Mouse (Mus musculus): ENCODE results near the gene Adam19. TPM values are rescaled to one million over a fixed set of nuclear protein-coding genes. Genes with fewer than 3 reads are reported as not detected.

Adam19 gene
- polyA plus RNA-seq, 3 experiments from 2014 or later: 70.9 to 111 (median 101) TPM

DNA sequence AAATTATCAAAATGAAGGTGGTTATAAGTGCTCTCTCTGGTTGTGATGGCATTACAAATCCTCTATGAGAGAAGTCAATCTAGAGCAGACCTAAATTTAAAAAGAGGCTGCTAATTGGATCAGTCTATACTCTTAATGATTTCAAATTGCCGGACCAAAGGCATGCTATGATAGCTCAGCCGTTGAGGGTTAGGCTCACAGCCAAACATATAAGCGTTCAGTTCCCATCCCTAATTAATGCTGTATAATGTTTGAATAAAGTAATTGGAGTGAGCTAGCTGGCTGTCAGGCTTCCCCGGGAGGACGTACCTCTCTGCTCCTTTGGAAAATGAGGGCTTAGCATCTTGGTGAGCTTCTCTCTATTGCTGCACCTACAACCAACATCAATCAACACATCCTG is 53.4 kb downstream of the Adam19 start:
- no peak for ATAC-seq

DNA sequence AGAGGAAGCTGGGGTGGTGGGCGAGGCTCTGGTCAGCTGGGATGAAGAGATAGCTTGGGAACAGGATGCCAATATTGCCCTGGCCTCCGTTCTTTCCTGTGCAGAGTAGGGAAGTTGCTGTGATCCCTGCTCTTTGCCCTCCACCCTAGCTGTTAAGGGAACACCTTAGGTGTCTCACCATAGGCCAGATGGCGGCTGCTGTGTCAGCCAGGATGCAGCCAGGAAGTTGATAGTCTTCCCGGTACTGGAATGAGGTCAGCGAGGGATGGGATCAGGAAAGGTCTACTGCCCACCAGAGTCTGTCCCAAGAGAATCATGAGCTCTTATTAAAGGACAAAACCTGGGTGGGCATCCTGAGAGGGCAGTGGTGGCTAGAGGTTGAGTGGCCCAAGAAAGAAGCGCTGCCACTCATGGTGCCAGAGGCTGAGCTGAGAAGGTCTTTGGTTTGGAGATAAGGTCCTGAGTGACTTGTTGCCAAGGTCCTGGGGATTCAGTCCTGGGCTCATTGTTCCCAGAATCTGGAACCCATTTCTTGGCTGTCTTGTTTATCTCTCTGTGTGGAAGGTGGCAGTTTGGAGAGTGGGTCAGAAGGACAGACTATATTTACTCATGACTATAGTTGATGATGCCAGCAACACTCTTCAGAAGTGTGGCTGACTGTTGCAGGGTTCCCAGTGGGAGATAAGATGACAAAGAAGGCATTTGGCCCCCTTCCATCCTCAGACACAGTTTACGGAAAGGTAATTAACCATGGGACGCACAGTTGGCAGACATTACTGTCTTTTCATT is 54.6 kb downstream of the Adam19 start:
- no peak for ATAC-seq

DNA sequence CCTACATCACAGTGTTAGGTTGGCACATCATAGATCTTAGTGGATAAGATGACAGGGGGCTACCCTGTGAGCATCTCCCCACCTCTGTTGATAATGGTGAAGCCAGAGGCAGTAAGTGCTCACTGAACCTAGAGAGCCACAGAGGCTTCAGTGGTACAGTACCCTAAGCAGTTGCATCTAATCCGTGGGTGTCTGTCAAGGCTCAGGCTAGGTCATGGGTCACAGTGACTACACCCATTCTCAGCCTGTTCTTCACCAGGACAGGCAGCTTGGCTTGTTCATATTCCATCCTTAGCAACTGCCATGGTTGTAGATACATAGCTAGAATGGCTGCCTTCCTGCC is 55.1 kb downstream of the Adam19 start:
- no peak for ATAC-seq

DNA sequence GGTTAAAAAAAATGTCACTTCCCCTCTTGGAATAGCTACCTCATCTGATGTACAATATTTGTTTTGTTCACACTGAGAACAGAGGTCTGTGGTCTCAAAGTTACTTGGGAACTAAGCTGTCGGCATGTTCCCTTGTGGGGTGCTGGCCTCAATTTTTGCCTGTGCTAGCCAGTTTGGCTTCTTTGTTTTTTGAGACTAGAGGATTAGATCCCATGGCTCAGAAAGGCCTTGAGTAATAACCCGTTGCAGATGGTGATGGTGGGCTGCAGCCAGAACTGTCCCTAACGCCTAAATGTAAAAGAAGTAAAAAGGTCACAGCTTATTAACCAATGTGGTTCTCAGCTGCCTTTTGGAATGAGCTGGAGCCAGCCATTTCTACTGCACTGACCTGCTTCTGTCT is 57.4 kb downstream of the Adam19 start:
- no peak for ATAC-seq

DNA sequence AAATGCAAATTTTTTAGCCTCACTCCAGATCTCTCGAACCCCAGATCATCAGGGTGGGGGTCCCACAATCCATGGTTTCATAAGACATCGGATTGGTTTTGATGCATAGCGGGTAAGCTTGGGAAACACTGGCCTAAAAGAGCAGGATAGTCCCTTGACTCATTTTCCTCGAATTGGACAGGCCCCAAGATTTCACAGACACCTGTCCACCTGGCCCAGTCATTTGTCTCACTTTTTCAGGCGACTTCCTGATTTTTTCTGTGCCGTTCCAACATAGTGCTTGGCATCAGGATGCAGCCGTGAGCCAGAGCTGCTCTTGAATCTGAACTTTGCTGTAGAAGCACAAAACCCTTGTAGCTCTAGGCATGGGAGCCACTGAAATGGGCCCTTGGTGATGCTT is 58.4 kb downstream of the Adam19 start:
- no peak for ATAC-seq

DNA sequence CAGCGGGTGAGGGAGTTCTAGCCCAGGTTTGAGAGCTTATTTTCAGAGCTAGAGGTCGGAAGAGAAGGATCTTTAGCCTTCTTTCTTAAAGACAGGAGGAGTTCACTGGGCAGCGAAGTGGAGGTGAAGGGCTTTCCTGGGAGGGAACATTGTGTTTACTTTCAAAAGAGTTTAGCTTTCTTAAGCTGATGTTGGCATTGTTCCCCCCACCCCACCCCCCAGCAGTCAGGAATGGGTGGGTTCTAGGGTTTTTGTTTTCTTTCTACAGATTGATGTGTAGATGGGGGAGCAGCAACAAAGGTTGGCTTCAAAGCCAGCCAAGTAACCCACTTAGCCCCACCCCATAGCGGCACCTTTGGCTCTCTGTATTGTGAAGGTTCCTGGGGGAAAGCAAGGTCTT is 59.2 kb downstream of the Adam19 start:
- no peak for ATAC-seq

DNA sequence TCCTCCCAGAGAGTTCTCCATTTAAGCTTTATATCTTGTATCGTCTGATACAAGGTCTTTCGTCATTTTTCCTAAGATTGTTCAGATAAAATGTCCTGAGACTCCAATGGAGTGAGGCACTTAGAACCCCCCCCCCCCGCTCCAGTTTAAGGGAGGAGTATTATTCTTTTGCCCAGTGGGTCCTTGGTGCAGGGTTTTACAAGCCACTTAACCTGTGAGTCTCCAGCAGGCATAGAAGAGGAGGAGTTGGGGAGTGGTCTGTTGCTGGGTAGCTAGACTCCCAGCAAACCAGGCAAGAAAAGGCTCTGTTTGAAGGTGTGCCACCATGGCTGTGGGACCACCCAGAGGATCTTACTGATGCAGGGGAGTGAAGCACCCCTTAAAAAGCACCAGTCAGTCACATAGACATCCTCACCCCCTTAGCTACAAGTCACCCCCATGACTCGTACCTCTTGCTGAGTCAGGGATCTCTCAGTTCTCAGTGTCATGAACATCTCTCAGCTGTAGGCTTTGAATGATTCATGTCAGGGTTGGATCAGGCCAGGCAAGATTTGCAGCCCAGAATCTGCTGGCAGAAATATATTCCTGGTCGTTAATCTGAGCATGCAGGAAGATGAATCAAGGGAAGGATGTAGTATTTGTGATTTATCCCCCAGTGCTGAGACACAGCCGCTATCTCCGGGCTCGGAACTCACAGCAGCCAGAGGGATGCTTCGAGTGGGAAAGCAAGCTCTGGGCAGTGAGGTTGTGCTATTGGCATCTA is 59.8 kb downstream of the Adam19 start:
- ATAC-seq: no peak

DNA sequence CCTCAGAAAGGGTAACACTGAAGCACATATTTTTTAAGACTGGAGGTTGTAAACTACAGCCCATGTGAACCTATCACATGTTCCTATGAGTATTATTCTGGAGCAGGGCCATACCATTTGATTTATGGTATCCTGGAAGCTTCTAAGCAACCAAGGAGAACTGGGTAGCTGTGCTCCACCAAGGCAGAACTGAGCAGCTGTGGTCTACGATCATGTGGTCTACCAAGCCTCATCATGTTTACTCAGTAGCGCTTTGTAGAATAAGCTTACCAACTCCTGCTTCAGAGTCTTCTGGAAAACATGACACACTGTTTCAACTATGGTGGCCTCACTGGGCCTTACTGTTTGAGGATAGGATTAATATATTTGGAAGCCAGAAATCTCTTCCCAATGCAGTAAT is 60.7 kb downstream of the Adam19 start:
- no peak for ATAC-seq

DNA sequence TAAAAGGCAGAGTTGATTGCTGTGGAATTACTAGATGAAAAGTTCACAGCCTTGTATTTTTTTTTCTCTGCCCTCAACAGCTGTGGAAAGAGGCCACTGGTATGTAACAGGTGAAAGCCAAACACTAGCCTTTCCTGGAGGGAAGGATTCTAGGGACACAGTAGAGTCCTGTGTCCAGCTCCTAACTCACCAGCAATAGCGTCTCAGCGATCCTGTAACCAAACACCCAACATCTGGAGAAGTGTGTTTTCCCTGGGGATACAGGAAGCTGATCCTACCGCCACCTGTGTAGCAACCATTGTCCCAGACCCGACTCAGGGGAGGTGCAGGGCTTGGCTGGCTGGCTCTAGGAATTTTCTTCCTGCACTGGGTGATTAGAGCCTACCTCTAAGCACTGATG is 63.8 kb downstream of the Adam19 start:
- ATAC-seq: no peak

DNA sequence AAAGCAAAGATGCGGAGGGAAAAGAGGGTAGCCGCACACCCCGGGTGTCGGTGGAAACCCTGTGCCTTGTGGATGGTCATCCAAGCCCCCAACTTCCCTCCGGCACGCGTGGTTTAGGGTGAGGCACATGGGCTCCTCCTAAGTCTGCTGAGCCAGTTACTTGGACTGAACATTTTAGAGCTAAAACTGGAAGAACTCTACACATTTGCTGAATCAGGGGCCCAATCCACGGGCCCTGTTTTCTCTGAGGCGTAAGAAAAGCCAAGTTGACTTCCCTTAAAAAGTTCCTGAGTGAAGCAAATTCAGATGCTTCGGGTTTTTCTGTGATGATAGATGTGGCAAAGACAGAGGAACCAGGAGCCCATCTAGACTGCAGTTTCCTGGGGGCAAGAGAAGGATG is 64.3 kb downstream of the Adam19 start:
- no peak for ATAC-seq

DNA sequence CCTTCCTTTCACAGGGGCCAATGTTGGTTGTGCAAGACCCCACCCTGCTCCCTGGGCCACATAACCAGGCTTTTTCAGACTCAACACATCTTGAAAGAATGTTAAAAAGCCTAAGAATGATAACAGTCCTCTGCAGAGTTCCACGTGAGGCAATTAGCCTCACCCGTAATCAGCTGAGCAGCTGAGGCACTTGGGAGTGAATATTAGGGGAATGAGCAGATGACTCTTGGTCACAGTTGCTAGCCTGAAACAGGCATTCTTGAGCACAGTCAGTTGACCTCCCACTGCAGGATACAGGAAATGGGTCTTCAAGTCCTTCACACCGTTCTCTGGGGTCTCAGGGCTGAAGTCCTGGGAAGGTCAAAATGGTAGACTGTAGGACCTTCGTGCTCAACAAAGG is 65.9 kb downstream of the Adam19 start:
- ATAC-seq: no peak

DNA sequence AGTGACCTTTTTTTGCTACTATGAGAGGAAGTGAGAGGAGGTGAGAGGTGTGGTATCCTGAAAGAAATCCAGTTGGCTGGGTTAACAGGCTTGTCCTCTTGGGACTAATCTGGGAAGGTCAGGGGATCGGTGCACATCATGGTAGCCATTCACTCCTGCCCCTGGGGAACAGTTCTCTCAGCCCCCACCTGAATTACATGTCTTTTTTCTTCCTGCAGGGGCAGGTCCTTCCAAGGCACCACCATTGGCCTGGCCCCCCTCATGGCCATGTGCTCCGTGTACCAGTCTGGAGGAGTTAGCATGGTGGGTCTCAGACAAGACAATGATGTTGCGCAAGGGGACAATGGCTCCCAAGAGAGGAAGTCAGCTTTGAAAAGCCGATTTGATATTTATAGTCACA is 67.1 kb downstream of the Adam19 start:
- ATAC-seq: no peak

DNA sequence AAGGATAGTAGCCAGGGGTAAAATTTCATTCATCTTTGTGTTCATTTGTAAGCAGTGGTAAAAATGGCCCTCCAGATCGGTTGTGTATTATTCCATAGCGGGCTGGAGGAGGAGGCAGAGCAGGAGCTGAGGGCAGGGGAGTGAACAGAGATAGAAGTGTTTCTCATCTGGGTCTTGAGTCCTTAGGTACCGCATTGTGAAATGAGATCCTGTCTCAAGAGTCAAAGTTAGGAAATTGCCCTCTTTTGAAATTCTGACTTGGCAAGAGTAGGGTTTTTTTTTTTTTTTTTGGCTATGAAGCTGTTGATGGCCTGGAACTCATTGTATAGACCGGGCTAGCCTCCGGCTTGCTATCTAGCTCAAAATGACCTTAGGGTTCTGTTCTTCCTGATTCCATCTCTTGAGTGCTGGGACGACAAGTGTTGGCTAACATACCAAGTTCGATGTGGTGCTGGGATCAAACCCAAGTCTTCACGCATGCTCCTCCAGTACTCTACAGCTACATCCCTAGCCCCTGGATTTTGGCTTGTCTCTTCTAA is 67.6 kb downstream of the Adam19 start:
- ATAC-seq: no peak

DNA sequence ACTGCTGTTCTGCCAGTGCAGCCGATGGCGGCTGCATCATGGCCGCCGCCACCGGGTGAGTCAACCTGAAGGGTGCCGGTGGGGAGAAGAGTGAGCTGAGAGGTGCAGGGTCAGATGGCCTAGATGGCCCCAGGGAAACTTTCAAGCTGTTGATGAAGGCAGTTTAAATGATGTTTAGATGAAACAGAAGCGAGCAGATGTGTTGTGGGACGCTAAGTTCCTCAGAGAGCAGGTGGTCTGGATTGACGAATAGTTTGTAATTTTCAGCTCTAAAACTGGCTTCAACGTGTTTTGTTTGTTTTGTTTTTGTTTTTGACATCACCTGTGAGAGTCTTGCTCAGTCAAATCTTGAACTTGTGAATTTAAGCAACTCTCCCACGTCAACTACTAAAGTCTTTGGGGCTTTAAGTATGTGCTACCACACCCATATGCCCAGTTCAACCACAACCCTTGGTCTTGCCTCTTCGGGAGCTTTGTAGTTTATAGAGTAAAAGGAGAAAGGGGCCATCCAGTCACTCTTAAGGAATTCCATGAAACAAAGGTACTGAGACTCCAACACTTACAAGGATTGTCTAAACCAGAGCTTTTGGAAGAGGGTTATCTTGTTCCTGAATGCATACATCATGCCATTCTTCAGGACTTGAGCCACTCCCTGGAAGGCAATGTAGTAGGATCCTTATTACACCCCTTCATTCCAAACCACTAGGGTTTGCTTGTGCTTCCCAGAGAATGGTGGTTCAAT is 69.5 kb downstream of the Adam19 start:
- no peak for ATAC-seq

DNA sequence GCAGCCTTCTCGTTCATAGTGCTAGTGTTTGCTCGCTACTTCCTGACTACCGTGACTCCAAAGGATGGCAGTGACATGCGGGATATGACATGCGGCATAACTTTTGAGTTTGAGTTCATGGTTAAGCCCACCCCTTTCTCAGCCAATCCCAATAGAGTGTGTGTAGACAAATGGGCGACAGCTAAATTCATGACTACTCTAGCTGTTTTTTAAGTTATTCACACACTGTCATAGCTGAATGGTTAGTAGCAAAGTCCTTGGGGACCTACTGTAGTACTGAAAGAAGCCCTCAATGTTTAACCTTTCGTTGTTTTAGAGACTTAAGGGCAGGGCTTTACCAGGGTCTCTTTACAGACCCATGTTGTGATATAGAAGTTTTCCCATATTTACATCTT is 70.0 kb downstream of the Adam19 start:
- no peak for ATAC-seq

DNA sequence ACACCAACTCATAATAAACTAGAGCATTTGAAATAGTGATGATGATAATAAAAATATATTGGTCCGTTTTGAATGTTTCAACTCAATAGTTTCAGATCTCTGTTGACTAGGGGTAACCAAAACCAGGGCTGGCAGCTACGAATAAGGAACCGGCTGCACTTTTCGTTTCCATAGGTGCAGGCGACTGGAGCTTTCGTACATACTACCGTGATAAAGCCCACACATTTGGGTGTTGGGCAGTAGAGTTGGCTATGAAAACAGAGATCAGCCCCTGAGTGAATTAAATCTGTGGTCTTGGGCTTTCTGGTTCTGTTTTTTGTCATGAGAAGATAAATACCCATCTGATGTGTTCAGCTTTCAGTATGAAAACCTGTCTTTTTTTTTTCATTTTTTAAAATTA is 70.5 kb downstream of the Adam19 start:
- no peak for ATAC-seq

DNA sequence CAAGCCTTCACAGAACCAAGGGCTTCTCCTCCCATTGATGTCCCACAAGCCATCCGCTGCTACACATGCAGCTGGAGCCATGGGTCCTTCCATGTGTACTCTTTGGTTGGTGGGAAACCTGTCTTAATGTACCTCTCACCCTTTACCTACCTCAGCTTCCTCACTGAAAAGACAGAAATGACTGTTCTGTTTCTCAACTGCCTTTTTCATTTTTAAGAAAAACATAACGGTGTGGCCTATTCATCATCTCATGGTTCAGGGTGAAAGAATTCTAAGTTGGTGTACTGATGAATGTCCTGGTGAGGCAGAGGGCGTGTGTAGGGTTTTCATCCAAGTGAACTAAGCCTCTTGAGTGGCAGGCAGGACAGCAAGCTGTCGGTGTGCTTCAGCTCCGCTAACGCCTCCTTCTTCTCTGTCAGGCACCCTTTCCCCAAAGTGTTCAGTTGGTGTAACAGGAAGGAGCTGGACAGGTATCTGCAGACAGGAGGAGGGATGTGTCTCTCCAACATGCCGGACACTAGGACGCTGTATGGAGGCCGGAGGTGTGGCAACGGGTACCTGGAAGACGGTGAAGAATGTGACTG is 71.1 kb downstream of the Adam19 start:
- peak; percentile 37 for ATAC-seq

DNA sequence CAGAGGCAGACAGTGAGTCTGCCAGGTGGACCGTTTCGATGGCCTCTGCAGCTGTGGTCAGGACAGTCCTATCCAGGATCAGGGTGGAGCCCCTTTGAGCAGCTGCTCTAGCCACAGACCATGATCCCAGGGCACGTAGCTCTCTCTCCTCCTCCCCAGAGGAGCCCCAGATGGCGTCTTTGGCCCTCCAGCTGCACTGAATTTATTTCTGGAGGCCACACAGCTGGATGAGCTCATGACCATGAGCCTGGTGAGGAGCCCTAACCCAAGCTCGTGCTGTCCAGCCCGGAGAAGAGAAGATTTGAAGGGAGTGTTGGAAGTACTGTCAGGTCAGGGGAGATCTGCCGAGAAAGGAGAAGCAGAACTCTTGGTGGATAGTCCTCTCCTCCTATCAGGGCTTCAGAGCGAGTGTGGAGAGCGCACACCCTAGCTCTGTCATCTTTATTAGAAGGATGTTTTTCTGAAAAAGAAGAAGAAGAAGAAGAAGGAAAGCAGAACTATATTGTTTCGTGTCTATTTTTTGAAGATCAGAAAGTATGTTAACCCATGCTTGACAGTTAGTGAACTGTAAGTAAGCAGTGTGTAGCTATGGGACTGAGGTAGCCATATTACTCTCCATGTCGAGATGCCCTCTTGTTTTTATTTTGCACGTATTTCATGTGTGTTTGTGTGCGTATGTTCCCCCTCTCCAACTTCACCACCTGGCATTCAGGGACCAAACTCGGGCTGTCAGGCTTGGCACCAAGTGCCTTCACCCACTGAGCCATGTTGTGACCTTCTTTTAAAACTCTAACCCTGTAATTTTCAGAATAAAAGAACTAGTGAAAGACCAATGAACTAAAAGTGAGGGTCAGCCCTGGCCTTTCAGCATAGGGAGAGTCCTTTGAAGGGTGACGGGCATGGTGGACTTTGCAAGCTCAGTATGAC is 72.1 kb downstream of the Adam19 start:
- ATAC-seq: no peak

DNA sequence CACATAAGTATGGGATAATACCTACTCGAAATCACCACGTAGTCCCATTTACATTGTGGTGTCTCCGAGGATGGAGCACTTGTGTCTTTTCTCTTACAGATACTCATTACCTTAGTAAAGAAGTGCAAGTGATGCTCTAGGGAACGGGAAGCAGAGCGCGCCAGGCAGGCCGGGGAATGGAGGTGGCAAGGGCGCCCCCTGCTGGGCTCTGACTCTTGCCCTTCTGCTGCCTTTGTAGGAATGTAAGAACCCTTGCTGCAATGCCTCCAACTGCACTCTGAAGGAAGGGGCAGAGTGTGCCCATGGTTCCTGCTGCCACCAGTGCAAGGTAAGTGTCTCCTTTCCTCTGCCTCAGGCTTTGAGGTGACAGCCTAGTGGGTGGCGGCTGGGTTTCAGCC is 72.8 kb downstream of the Adam19 start:
- peak; percentile 54 for ATAC-seq

DNA sequence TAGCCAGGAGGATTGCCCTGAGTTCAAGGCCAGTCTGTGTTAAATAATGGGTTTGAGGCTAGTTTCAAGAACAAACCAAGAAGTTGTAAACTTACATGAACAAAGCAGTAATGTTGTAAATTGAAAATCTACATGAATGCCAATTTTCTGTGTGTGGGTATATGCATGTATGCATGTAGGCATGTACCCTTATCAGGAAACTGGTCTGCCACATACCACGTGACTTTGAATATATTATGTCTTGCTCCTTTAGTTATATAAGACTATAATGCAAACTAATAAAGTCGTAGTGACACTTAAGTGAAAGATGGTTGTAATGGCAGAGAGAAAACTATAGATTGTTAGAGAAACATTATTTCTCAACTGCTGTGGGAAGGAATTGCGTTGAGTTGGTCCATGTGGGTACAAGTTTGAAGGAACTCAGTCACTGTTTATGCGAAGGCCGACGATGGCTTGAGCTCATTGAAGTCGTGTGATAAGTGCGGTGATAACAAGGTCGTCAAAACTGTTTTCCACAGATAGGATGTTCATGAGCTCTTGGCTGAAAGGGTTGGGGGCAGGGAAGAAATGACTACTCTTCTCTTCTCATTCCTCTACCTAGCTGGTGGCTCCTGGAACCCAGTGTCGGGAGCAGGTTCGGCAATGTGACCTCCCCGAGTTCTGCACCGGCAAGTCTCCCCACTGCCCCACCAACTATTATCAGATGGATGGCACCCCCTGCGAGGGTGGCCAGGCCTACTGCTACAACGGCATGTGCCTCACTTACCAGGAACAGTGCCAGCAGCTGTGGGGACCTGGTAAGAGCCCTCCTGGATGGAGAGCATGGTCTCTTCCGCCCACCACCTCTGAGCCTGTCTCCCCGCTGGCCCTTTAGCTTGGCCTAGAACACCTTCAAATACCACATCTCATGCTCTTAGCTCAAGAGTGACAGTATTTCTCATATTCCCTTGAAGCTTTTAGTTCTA is 75.5 kb downstream of the Adam19 start:
- no peak for ATAC-seq

DNA sequence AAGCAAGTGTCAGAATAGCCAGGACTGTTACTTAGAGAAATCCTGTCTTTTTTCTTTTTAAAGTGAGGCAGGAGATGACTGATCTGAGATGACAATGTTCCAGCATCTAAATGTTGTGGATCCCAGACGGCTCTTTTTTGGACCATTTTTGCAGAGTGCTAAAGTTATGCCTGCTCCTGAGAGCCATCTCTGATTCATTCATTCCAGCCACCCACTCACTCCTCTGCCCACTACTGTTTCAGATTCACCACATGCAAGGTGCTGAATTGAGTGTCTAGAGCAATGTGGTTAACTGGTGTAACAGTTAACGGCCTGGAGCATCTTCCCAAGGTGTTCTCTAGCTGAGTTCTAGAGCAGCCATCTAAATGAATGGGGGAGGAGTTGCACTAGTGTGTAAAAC is 79.1 kb downstream of the Adam19 start:
- peak; percentile 68 for ATAC-seq

All from inflammation-experienced regulatory T-cells, adult 6 months (primary cell).